23 mouse cellular contexts compared by ENCODE assay signal in the genomic region with DNA sequence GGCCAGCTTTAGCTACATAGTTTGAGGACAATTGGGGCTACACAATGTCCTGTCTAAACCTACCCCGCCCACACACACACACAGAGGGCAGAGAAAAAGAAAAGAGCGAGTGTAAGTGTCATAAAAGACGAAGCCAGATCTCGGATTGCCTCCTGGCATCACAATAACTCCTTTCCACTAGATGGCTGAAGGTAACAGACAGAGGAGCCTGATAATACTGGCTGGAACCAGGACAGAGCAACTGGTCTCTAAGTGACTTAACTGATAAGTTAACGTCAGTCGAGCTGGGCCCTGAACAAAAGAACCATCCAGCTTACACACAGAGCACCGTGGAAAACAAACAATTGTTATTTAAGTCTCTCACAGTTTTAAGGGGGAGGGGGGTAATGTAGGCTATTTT. TPM values are rescaled to one million over a fixed set of nuclear protein-coding genes. Genes with fewer than 3 reads are reported as not detected.
"Had no signal": no experiment of that assay in that cellular context is flagged by ENCODE, and none has a peak within 500 bp of the region (broad histone marks: within the 10 kb centered on the region; RNA-seq: fewer than 3 reads in every experiment).

No protein-coding gene starts in this region.

- H3K9me3 ChIP-seq: limb, embryonic 15.5 days; megakaryocyte, embryonic 14.5 days; midbrain, embryonic 12.5 days had no signal

- ATAC-seq: inflammation-experienced regulatory T-cells, adult 6 months; midbrain, embryonic 16.5 days had no signal

- DNase-seq: kidney, adult 11 months; kidney, adult 9 months; kidney, postnatal 4 days; lung, embryonic 14.5 days; lung, postnatal 10 days; lung, postnatal 4 days; right cerebral cortex, postnatal 14 days; thymus, adult 18-20 months; thymus, postnatal 25 days had no signal

- H3K36me3 ChIP-seq: limb, embryonic 15.5 days; midbrain, embryonic 12.5 days had no signal

- H3K9ac ChIP-seq: limb, embryonic 15.5 days; lung, embryonic 14.5 days; midbrain, embryonic 12.5 days had no signal

- H3K4me2 ChIP-seq: limb, embryonic 15.5 days; lung, embryonic 14.5 days; midbrain, embryonic 12.5 days had no signal

- H3K4me3 ChIP-seq: limb, embryonic 15.5 days; megakaryocyte, embryonic 14.5 days; midbrain, embryonic 12.5 days had no signal

- H3K4me1 ChIP-seq: limb, embryonic 15.5 days; midbrain, embryonic 12.5 days had no signal

- H3K27ac ChIP-seq: kidney, postnatal 0 days; limb, embryonic 15.5 days; midbrain, embryonic 12.5 days had no signal

- H3K27me3 ChIP-seq: limb, embryonic 15.5 days; midbrain, embryonic 12.5 days had no signal

RNA-seq across cellular contexts. Expression of a gene that starts 3.5 kb away (rescaled TPM):
- total RNA-seq: layer of hippocampus, adult 8-10 months; layer of hippocampus, postnatal 14 days; left cerebral cortex, adult 18-20 months; left cerebral cortex, postnatal 14 days had no signal
- polyA plus RNA-seq: inflammation-experienced regulatory T-cells, adult 6 months; midbrain, embryonic 16.5 days; neural tube, embryonic 14.5 days; urinary bladder, adult 2 months had no signal

RNA-seq across cellular contexts. Expression of a gene that starts 36.8 kb away (rescaled TPM):
- total RNA-seq: layer of hippocampus, adult 8-10 months; layer of hippocampus, postnatal 14 days; left cerebral cortex, adult 18-20 months; left cerebral cortex, postnatal 14 days had no signal
- polyA plus RNA-seq: inflammation-experienced regulatory T-cells, adult 6 months; kidney, postnatal 0 days; limb, embryonic 11.5 days; limb, embryonic 15.5 days; lung, embryonic 14.5 days; midbrain, embryonic 12.5 days; midbrain, embryonic 16.5 days; neural tube, embryonic 14.5 days; stomach, embryonic 16.5 days; urinary bladder, adult 2 months had no signal
